Mouse (Mus musculus) natural killer cell, adult 2 months (primary cell): ENCODE data around the gene Map1b.

Source experiments
- DNase-seq, 2 experiments: peaks; one replicate each; pipeline ENCODE4 v3.0.0; 2022; ENCODE audit warnings: low spot score in 2 of 2

The Map1b gene

DNA sequence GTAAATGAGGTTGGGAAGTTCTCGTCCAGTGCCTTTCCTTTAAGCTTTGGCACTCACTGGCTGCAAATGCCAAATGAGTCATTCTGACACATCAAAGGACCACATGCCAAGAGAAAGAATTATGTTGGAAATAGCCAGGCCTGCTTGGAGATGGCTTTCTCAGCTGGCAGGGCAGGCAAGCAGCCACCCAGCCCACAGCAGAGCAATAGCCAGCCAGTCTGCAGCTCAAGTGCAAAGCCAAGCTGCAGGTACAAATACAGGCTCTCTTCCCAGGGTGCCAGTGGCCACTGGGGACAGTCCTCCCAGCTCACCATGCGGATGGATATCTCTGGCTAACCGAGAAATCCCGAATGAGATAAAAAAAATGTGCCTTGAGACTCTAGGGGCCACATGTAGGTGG, 12.1 kb upstream of the Map1b start:
- no peak for DNase-seq

DNA sequence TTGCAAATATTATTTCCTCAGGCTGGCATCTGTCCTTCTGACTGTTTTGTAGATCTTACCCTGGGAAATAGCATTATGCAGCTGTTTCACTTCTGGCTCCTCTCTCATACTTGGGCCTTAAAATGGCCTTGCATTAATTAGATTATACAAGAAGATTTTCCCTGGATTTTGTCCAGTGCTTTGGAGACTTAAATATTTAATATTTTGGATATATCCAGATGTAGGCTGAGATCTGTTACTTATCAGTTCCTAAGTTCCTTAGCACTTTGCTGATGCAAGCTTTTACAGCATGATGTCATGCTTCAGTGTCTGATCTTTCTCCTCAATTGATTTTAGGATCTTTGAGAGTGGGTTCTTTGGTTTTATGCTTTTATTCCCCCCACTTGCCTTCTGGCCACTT, 11.6 kb upstream of the Map1b start:
- DNase-seq = no peak

DNA sequence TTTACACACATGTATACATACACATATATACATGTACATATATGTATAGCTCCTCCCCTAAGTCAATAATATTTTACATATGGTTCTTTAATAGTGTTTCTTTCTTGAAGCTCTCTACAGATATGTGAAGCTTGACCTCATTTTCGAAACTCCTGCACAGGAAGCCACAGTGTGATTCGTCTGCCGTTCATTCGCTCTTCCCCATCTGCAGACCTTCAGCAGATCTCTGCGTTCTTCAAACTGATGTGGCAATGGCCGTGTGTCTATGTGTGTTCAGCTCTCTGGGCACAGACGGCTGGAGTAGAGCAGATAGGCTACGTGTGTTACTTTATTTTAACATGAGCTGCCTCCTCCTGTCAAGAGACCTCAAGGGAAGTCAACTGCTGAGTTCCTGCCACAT, 9.2 kb upstream of the Map1b start:
- no peak for DNase-seq

DNA sequence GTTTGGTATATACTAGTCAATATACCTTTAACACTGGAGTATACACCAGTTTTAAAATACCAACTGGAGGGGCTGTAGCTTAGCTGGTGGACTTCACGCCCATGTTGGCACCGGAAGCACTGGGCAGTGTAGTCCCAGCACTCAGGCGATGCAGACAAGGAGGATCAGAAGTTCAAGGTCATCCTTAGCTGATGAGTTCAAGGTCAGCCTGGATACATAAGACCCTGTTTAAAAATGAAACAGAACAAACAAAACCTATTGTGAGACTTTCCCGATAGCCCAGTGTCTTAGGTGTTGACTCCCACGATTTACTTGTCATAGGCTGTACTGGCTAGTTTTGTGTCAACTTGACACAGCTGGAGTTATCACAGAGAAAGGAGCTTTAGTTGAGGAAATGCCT, 1.5 kb upstream of the Map1b start:
- DNase-seq = no peak

DNA sequence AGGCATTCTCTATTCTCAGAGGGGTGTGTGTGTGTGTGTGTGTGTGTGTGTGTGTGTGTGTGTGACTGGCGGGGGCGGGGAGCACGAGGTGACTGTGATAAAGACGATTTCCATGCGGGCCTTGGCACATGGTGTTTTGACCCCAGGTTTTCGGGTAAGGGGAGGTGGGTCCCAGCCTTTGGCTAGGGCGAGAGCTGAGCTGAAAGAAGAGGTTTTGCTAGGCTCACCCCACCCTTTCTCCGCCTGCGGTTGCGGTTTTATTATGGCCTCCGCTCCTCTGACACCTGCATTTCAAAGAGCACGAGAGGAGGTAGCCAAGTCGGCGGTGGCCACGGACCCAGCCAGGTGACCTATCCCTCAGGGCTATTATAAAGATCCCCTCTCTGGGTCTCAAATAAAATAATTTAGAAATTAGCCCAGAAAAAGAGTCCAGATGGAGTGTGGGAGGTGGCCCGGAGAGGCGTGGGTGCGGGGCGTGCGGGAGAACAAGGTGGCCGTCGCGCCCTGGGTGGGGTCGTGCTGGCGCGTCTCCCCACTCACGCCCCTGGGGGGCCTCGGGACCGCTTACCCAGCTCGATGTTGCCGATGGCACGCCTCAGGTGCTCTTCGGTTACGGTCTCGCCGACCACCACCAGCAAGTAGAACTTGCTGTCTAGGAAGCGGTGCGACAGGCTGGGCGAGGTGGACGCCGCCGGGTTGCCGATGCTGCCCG, 448 bp downstream of the Map1b start:
- DNase-seq = no peak

DNA sequence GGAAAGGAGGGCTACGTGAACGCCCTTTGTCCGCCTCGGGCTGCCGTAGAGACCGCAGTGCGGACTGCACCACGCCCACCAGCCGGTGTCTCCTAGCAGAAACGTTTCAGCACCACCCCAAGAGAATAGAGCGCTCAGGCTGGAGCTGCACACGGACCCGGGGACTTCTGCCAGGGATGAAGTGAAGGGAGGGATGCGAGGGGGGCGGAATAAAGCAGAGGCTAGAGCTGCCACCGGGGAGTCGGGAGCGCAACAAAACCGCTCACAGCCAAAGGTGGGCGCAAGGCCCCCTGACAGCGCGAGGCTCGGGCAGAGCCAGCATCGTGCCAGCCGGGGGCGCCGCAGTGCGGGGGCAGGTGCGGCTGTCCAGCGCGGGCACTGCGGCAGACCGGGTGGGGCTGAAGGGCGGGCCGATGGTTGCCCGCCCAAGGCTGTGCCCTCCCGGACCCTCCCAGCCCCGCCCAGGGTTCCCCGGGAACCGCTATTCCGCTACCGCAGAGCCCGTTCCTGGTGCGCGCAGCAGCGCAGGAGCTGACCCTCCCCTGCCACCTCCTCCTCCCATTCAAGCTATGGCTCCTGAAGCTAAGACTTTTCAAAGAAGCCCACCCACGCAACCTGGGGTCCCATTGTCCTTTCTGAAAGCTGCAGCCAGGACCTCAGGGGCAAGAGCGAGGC, 1.3 kb downstream of the Map1b start:
- DNase-seq = no peak

DNA sequence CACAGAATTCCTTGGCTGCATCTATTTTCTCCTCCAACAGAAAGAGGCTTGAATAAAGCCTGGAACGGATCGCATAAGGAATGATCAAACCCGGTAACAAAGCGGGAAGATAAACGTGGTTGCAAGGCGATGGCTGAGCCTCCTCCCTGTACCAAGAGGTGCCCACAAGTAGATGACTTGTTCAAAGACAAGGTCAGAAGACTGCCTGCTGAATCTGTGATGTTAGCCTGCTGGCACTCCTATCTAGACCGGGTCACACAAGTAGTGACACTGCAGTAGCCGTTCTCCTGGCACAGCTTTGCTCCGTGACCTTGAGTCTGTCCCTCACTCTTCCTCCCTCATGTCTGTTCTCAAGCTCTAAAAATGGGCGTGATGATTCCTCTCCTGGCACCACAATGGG, 2.4 kb downstream of the Map1b start:
- no peak for DNase-seq

DNA sequence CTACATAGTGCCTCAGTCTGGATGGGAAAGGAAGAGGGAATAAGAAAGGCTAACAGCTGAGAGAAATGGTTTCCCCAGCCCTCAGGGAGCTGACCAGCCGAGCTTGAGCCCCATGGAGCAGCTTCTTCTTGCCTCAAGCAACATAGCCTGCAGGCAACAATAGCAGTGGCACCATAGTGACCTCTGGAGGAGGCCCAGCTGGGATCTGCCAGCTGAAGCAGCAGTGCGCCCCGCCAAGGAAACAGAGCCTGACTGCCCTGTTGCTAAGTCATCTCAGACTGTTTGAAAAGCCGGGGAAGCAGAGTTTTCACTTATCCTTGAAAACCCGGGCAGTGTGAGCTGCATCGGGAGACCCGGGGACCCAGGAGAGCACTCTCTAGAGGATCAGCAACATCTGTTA, 3.2 kb downstream of the Map1b start:
- DNase-seq = no peak

DNA sequence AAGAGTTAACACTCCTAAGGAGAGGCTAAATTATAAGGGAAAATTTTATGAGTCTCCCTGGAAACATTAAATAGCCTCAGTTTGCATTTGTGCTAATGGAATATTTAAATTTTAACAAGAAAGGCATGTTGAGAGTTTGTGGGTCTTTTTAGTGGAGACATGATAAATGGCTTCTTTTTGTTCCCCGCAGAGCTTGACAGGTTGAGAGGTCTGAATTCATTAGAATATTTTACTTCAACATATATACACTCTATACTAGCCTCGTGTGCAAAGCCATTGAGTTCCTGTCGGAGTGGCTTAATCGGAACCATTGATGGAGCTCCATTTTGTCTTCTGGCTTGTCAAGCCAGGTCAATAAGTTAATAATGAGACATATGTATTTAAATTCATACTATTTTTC, 6.4 kb downstream of the Map1b start:
- no peak for DNase-seq

DNA sequence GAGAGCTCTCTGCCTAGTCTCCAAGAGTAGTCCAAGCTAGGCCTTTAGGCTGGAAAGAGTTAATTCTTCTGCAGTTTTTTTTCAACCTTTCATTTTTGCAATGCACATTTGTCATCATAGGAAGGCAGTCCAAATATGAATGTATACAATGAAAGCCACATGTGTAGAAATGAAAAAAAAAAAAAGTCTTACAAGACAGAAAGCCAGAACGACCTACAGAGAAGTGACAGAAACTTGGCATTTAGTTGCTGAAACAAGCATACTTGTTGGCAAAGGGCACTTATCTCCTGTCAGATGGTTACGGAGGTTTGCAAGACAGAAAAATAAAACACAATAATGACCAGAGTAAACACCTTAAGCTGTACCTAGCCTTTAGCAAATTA, 9.8 kb downstream of the Map1b start:
- DNase-seq = no peak

DNA sequence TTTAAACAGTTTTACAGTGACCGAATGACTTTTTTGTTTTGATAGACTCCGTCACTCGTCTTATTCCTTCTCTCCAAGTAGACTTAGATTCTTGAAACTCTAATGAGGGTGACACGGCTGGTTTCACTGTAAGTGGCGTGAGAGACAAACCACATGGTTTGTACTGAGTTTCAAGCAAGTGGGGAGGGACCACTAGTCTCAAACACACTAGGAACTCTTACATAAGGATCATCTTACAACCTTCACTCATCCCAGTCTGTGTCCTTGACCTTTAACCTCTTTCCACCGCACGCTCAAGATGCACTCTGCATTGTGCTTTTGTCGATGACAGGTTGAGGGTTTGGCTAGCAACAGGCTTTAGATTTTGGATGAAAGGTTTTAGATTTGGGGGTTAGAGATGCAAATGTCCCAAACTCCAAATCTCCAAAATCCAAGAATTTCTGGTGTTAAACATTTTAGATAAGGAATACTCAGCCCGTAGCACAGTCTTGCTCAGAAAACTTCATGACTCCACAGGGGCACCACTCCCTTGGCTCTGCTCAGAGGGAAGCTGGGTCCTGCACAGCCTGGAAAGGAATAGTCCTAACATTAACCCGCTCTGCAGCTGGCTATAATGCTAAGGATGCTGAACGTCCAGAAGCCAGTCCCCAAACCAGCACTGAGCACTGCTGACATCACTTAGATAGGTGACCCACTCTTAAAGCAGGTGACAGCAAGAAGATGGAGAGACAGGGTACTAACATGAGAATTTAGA, 10.3 kb downstream of the Map1b start:
- DNase-seq = no peak

DNA sequence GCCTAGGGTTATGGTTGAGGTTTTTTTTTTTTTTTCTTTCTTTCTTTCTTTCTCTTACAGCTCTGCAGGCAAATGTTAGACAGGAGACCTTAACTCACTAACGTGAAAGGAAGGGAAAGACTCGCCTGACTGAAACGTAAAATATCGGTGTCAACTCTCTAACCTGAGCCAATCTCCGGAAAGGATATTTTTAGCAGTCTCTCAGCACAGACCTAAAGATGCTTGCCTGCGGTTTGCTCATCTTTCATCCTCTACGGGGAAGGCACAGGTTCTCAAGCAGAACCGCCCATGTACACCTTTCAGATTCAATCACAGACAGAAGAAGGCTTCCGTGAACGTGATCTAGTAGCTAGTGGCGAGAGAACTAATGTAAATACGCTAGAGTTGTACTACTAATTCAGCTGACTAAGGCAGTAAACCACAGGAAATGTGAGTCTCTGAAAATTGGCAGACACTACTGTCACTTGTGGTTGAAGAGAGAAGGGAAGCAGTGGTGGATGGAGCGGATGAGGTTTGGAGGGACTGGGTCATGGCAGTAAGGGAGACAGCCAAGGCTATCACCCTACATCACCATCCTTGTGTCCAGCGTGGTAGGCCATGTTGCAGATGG, 12.9 kb downstream of the Map1b start:
- no peak for DNase-seq

DNA sequence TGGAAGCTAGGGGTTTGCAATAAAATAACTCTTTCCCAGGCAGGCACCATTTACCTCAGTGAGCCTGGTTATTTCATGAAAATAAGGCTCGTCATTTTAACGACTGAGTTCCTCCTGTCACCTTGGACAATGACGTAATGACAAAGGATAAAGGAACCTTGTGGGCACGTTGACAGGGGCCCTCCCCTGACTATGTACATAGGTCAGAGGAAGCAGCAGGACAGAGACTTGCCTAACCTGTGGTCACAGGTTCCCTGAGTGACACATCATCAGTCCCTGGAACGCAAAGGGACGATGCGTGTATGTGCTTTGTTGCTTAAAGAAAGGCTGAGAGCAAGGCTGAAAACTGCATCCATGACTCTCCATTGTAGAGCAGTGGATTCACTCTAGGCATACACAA, 13.4 kb downstream of the Map1b start:
- DNase-seq = no peak

DNA sequence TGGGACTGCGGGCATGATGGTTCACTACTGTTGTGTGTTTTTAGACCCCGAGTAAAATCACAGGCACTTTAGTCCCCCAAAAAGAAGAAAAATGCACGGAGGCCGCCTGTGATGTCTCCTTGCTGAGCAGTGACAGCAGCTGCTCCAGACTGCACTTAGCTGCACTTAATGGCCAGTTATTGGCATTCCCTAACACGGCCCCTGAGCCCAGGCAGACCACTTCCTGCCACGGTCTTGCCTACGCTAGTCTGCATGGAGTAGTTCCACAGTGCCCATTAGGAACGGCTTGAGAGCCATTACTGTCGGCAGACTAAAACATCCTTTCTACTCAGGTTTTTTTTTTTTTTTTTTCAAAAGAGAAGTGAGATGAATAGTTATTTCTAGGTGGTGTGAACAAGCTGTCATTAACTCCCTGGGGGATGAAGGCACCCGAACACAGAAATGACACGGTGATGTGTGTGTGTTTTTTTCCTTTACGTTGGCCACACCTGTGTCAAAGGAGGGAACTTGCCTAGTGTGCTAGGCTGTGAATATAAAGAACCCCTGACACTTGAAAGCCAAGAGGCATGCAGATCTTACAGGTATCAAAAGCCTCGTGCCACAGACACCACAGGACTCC, 14.1 kb downstream of the Map1b start:
- no peak for DNase-seq

DNA sequence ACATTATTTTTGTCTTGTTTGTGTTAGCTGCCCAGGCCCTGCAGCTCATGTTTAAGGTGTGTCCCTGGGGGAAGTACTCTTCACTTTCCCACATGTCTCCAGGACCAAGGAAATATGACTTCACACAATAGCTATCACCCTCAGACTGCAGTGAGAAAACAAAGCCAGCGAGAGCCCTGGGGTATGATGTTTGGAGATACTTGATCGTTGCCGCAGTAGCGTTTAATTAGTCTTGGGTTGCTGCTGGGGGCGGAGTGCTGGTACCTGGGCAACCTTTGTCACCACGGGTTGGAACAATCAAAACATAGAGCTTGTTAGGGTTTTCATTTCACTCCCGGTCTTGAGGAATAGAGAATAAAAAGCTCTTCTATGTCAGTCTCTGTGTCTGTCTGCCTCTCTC, 14.9 kb downstream of the Map1b start:
- DNase-seq = no peak

DNA sequence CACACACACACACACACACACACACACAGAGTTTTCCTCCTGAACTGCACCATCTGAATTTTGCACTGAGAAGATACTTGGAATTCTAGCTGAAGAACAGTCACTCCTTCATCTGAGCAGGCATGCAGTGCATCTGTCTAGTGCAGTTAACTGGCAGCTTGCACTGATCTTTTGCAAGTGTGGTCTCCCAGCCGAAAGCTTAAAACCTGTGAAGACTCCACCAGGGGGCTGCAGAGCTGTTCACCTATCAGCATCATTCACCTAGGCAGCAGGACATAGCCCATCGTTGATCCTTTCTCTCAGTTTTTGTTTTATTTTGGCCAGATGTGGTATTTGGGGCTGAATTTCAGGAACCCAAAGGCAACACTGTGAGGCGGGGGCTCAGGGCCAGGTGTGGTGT, 15.7 kb downstream of the Map1b start:
- no peak for DNase-seq

DNA sequence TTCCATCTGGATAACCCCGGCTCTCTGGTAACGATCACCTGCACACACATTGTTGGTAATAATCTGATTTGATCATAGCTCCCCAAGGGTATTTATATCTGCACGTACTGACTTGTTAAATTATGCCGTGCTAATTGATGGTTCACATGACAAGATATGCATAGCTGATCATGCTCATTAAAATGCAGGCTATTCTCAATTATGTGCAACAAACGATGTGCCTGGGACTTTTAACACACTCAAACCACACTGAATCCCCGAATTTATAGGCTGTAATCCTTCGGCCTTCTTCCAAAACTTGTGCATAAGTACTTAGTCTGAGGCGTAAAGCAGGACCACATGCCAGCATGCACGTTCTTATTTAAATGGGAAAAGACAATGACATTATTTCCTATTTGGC, 16.6 kb downstream of the Map1b start:
- DNase-seq = no peak

DNA sequence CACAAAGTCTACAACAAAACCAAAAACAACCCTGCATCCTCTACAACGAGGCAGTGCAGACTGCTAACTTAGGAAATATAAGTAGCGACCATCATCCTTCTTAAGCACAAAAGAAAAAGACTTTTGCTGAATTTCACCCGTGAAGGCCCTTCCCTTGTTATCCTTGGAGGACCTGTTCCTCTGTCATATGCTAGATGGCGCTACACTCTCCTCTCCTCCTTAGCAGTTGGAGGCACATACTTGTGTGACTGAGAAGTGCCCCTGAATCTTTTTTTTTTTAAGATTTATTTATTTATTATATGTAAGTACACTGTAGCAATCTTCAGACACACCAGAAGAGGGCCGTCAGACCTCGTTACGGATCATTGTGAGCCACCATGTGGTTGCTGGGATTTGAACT, 20.2 kb downstream of the Map1b start:
- no peak for DNase-seq

DNA sequence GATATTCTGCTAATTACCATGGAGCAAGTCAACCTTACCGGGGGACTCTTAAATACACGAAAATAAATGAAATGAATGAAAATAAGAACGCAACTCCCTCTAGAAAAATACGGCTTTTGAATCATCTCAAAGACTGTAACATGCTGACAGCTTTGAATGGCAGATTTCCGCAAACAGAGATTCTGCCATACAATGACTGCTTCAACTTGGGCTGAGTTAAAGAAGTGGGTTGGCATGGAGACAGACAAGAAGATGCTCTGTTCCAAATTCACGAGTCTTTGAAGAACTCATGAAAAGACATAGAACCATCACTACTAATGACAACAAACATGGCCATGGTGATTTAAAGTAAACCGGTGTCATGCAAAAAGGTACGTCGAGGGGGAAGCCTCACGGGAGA, 21.9 kb downstream of the Map1b start:
- DNase-seq = no peak

DNA sequence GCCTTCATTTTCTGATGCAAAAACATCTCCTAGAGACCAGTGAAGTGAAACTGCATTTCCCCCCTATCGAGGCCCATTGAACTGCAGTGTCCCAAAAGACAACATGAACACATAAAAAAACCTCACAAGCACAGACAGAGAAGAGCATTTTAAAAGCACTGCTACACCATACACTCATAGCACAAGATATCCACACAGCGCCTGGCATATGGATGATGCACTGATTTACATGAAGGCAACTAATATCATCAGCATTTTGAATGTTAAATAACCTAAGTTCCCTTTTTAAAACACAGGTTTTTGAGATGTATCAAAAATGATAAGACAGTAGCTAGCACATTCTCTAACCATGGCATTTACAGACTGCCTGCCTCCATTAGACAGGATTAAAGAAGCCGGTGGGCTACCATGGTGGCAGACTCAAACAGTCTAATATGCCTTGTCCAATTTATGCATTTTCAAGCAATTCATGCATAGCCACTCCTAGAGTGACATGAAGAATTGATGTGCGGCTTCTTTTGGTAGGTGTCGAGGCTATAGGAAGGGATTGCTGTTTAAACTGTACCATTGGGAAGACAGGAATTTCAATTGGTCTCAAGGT, 22.9 kb downstream of the Map1b start:
- DNase-seq = no peak

DNA sequence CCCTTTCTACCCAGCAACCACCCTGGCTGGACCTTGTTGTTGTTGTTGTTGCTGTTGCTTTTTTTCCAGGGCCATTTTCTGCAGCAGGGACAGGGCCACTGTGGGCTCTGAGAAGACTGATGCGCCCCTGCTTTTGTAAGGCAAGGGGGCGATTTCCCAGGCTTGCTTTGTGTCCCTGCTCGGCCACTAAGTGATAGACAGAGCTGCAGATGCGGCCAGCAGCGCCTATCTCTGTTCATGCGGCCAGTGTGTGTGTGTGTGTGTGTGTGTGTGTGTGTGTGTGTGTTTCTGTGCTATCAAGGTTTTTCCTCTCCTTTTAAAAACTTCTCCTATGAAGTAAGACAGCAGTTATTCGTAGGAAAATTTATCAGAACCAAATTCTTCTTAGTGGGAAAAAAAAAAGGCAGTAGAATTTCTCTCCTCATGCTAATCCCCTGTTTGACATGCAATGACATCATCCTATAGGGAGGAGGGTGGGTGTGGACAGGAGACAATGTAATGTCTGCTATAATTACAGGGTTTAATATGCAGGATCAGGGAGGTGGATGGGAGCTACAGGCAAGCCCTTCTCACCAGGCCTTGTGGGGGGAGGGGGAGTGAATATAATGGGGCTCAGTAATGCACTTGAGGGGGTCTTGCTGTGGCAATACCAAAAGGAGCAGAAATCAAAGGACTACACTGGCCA, 23.6 kb downstream of the Map1b start:
- DNase-seq = no peak
